Mouse (Mus musculus) midbrain, postnatal 0 days (tissue): ENCODE results near the gene Rmdn3. TPM values are rescaled to one million over a fixed set of nuclear protein-coding genes. Genes with fewer than 3 reads are reported as not detected.
A peak's percentile ranks its signal among the peaks of the same experiment; 100 is the strongest.

ENCODE experiments used
- ATAC-seq: fragments of 200-750 bp; cut with Nextera tagmentation; 2 replicates; pipeline ENCODE4 v1.8.0; 2017; ENCODE audit warnings: moderate number of reproducible peaks, mild to moderate bottlenecking, moderate TSS enrichment, moderate library complexity; ENCODE audit not compliant: low FRiP score
- DNase-seq: peaks from one replicate; pipeline ENCODE4 v3.0.0-alpha.2; 2015; ENCODE audit warnings: low spot score
- H3K27ac ChIP-seq: fragments of 300-500 bp; sonication (generic); 2 replicates; pipeline ENCODE4 v1.5.1; 2014; ENCODE audit warnings: low read depth, mild to moderate bottlenecking, low read length, mixed read lengths
- H3K27me3 ChIP-seq: fragments of 300-500 bp; sonication (generic); 2 replicates; pipeline ENCODE4 v1.6.1; 2014; ENCODE audit warnings: low read length, control low read depth, mixed read lengths; ENCODE audit not compliant: insufficient read depth
- H3K36me3 ChIP-seq: fragments of 300-500 bp; sonication (generic); 2 replicates; pipeline ENCODE4 v1.6.1; 2014; ENCODE audit warnings: low read length, control low read depth, mixed read lengths; ENCODE audit not compliant: insufficient read depth
- H3K4me1 ChIP-seq: fragments of 300-500 bp; sonication (generic); 2 replicates; pipeline ENCODE4 v1.6.1; 2014; ENCODE audit warnings: mild to moderate bottlenecking, control low read depth, antibody characterized with exemption, low read length, mixed read lengths; ENCODE audit not compliant: insufficient read depth
- H3K4me2 ChIP-seq: fragments of 300-500 bp; sonication (generic); 2 replicates; pipeline ENCODE4 v1.6.1; 2014; ENCODE audit warnings: low read depth, mild to moderate bottlenecking, low read length, mixed read lengths; ENCODE audit not compliant: poor library complexity, severe bottlenecking
- H3K4me3 ChIP-seq: fragments of 300-500 bp; sonication (generic); 2 replicates; pipeline ENCODE4 v1.5.1; 2014; ENCODE audit warnings: low read depth, mild to moderate bottlenecking, low read length, moderate library complexity
- H3K9ac ChIP-seq: fragments of 300-500 bp; sonication (generic); replicated peaks from 2 replicates; pipeline ENCODE4 v1.6.1; 2014; ENCODE audit warnings: mild to moderate bottlenecking, low read length, moderate library complexity, mixed read lengths; ENCODE audit not compliant: poor library complexity, severe bottlenecking
- H3K9me3 ChIP-seq: fragments of 300-500 bp; sonication (generic); 2 replicates; pipeline ENCODE4 v1.6.1; 2016; ENCODE audit warnings: low read length, control low read depth
- CTCF ChIP-seq: IDR thresholded peaks from 2 replicates; pipeline ENCODE4 v1.5.1; 2016; ENCODE audit warnings: antibody characterized with exemption, mild to moderate bottlenecking
- whole genome bisulfite sequencing: fragments of 180-500 bp; shearing (Covaris S2); extraction: QIAGEN DNeasy Blood & Tissue Kit; methylation state at CpG from one replicate; pipeline ENCODE4 v1.1.7; 2014; 5-methylcytosine and 5-hydroxymethylcytosine counted together
- polyA plus RNA-seq: library from polyadenylated mRNA; unstranded; fragments of >200 nt; fragmentation: Nextera tagmentation; extraction: Ambion mirVana; gene quantifications from 2 replicates; pipeline ENCODE4 v1.2.1, GENCODE M21; 2015
- total RNA-seq: library from RNA; depleted of rRNA; stranded (reverse); fragments of >200 nt; gene quantifications from 2 replicates; pipeline ENCODE4 v1.2.3, GENCODE M21; 2014; rRNA removed

Gene Rmdn3
- total RNA-seq (34.8 and 37.2 TPM in 2 replicates), polyA plus RNA-seq (38.8 and 43.1 TPM in 2 replicates)

DNA sequence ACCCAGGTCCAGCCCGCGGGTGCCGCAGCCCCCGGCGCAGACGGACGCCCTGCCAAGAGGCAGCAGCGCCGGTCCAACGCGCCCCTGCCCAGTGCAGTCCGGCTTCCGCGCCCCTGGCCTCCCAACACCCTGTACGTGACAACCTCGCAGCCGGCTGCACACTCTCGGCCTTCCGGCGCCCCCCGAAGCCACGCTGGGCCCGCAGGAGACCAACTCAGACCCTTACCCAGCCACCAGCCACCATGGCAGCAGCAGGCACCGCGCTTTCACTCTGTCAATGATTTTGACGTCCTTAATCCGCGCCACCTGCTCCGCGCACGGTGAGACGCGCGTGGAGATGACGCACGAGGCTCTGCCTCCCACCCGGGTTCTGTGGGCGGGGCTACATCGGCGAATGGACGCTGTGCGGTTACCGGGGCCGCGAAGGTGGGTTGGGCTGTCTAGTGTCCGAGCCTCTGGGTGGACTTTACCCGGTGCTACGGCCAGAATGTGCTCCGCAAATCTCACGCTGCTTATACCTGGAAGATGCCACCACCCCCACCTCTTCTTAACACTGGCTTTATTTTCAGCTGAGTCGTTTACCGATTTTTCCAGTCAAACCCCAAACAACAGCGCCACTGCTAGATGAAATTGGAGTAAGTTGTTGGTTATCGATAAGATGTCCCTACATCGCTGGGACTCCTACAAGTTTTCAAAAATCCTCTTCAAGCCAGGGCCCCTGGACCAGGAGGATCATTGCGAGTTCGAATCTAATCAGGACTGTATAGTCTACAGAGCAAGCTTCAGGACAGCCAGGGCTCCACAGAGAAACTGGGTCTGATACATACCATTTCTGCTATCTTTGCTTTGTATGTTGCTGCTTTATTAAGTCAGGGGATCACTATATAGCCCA is at the start of gene Rmdn3:
TSS of gene Rmdn3 (minus strand) at position 354 of the 892 bp plus-strand sequence.
- Histone ChIP-seq H3K9ac (peak within 1 kb of the TSS; percentile 83), H3K27me3 (no peaks in the 10 kb centered on the region; the same call in 1 of the 2 replicates), H3K36me3 (peaks cover 23% of the 10 kb centered on the region), H3K4me3 (peak within 1 kb of the TSS; percentile 88), H3K9me3 (no peaks in the 10 kb centered on the region), H3K27ac (peak within 1 kb of the TSS; percentile 83), H3K4me2 (peak within 1 kb of the TSS; percentile 96), H3K4me1 (peaks cover 11% of the 10 kb centered on the region; the same call in 1 of the 2 replicates)
- TF ChIP-seq CTCF = peak; percentile 53
- WGBS = under 1% methylated on average over 54 of the region's 57 CpGs
- DNase-seq (peak; percentile 97), ATAC-seq (peak; percentile 91)

DNA sequence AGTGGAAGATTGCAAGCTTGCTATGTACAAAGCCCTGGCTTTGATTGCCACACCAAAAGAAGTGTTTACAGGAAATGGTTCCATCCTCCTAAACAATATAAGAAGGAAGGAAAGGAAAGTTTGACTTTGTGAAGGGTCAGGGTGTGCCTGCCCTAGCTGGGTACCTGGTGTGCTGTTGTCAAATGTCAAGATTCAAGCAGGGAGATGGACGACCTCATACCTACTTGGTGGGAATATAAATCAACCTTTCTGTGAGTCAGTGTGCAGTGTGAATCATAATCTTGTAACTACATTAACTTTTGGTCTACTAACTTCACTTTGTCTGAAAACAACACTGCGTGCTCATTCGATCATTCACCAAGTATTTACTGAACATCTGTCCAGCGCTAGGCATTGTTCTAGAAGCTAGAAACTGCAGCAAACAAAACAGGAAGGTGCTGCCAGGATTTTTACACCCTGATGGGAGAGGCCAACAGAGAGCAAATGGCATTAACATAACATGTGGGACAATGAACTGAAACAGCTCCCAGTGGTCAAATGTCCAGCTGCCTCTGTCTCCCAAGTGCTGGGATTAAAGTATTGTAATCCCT is 47.1 kb upstream of the Rmdn3 start:
- no peak overlapping the region for H3K27ac ChIP-seq
- H3K4me3 ChIP-seq = no peak overlapping the region
- no peaks in the 10 kb centered on the region for H3K36me3 ChIP-seq
- WGBS = 74% methylated on average over 4 of the region's 4 CpGs
- H3K4me1 ChIP-seq = no peaks in the 10 kb centered on the region
- TF ChIP-seq CTCF = no peak
- DNase-seq (no peak), ATAC-seq (no peak)
- H3K9me3 ChIP-seq = no peaks in the 10 kb centered on the region
- no peak overlapping the region for H3K9ac ChIP-seq
- H3K4me2 ChIP-seq = no peak overlapping the region
- H3K27me3 ChIP-seq = no peaks in the 10 kb centered on the region

DNA sequence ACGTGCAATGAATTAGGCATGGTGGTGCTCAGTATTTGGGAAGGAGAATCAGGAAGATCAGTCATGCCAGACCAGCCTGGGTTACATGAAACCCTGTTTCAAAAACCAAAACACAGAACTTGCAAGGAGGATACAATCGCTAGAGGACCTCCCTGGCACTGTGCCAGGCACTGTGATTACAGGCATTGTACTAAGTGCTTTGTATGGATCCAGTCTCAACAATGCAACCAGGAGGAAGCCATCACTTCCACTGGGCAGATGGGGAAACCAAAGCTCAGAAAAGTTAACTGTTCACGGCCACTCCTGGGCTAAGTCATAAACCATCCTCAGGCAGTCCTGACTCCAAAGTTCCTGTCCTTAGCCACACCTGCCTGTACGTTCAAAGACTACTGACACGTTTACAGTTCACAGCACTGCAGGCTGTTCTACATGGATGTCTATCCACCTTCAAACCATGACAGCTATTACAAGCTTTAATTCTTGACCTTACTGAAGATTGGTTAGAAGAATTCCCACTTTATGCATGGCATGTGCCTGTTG is 46.1 kb upstream of the Rmdn3 start:
- ATAC-seq (no peak), DNase-seq (peak; percentile 15)
- H3K27me3 ChIP-seq = no peaks in the 10 kb centered on the region
- no peak overlapping the region for H3K4me3 ChIP-seq
- 55% methylated on average over 5 of the region's 5 CpGs for WGBS
- H3K36me3 ChIP-seq = no peaks in the 10 kb centered on the region
- no peak overlapping the region for H3K27ac ChIP-seq
- no peak overlapping the region for H3K4me2 ChIP-seq
- no peaks in the 10 kb centered on the region for H3K4me1 ChIP-seq
- no peaks in the 10 kb centered on the region for H3K9me3 ChIP-seq
- TF ChIP-seq CTCF = no peak
- no peak overlapping the region for H3K9ac ChIP-seq

DNA sequence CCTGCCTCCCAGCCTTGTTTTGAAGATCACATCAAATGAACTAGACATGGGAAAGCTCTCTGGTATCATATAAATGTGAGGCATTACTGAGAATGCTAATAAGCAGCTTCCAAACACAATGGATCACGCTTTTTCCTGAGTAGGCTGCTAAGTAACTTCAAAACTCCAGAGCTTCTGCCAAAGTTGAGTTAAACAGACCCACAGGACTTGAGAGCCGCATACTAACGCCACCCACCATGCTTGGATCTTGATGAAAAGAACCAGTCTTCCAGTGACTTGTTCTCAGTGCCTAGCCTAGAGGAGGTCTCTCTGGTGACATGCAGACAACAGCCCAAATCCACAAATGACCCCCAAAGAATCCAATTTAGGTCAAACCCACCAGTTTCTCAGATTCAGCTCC is 42.1 kb upstream of the Rmdn3 start:
- 13% methylated on average over 3 of the region's 3 CpGs for WGBS
- no peak overlapping the region for H3K4me3 ChIP-seq
- no peak overlapping the region for H3K27ac ChIP-seq
- DNase-seq = peak; percentile 77
- H3K4me1 ChIP-seq = no peaks in the 10 kb centered on the region
- H3K9ac ChIP-seq = no peak overlapping the region
- H3K4me2 ChIP-seq = no peak overlapping the region
- no peaks in the 10 kb centered on the region for H3K9me3 ChIP-seq
- no peaks in the 10 kb centered on the region for H3K36me3 ChIP-seq
- ATAC-seq = no peak; the same call in 1 of the 2 replicates
- no peak for TF ChIP-seq CTCF
- H3K27me3 ChIP-seq = no peaks in the 10 kb centered on the region

DNA sequence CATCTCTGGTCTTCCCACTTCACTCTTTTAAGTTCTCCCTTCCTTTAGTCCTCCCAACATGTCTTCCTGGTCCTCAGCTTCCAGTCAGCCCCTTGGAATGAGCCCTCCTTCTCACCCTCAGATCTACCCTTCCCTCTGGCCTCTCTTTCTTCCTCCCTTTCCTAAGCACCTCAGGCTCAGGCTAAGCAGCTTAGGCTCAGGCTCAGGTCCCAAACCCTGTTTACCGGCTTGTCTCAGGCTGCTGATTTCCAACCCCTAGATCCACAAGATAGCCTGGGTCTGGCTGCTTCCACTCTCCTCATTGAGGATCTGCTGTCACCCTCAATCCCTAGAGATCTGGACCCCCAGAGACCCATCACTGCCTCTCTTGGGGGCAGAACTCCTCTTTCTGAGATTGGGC is 41.2 kb upstream of the Rmdn3 start:
- ATAC-seq = no peak
- 4% methylated on average over 1 of the region's 1 CpGs for WGBS
- Histone ChIP-seq H3K9ac (no peak overlapping the region), H3K4me3 (no peak overlapping the region), H3K4me2 (no peak overlapping the region), H3K27ac (no peak overlapping the region), H3K4me1 (no peaks in the 10 kb centered on the region), H3K27me3 (no peaks in the 10 kb centered on the region), H3K9me3 (no peaks in the 10 kb centered on the region), H3K36me3 (no peaks in the 10 kb centered on the region)
- no peak for TF ChIP-seq CTCF
- no peak for DNase-seq

DNA sequence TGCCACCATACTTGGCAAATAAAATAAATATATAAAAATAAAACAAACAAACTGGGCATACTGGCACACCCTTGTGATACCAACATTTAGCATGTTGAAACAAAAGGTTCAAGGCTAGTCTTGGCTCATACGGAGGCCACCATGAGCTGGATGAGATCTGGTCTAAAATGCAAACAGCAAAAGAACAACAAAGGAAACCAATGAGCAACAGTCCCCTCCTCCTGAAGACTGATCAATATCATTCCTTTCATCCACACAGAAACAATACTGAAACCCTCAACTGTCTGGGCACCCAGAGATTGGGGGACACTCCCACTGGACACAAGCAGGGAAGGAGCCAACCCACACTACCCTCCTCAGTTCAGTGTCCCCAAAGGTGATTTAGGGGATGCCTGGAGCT is 40.7 kb upstream of the Rmdn3 start:
- no peak for DNase-seq
- no peak overlapping the region for H3K9ac ChIP-seq
- no peak overlapping the region for H3K4me3 ChIP-seq
- TF ChIP-seq CTCF = no peak
- H3K4me1 ChIP-seq = no peaks in the 10 kb centered on the region
- no peak overlapping the region for H3K27ac ChIP-seq
- H3K9me3 ChIP-seq = no peaks in the 10 kb centered on the region
- ATAC-seq = no peak
- WGBS = 79% methylated on average over 1 of the region's 1 CpGs
- no peaks in the 10 kb centered on the region for H3K27me3 ChIP-seq
- H3K4me2 ChIP-seq = no peak overlapping the region
- H3K36me3 ChIP-seq = no peaks in the 10 kb centered on the region
